Mouse (Mus musculus) yolk sac, embryonic 10.5 days (tissue): ENCODE measurements at regions not wholly inside any gene's neighbourhood (a gene's known extent, or its start where the extent isn't known, plus 50 kb on each side); places are given as distances from the start of the nearest gene placed in this dataset.

ENCODE experiments used
- DNase-seq: peaks from one replicate; pipeline ENCODE4 v3.0.0-alpha.2; 2017; ENCODE audit warnings: low spot score

DNA sequence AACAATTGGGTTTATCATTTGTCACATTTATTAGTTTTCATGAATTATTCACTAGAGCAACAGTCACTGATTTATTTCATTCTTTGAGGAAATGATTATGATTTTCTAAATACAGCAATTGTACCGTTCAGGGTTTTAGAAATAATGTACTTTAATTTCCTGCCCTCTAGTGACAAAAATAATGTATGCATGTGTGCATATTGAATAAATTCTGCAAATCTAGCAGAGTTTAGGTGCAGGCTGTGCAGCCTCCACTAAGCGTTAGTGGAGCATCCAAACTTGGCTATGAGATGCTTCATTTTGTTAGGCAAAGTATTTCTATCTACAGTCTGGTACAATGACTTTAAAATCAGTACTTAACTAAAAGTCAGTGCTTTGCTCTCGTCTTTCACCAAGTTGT is 642.1 kb upstream of the A830018L16Rik start:
- no peak for DNase-seq

- DNase-seq, result no peak
Measured at GRCm38 (mm10) chr1:10794074-10794783, 619.7 kb upstream of the A830018L16Rik start.

DNA sequence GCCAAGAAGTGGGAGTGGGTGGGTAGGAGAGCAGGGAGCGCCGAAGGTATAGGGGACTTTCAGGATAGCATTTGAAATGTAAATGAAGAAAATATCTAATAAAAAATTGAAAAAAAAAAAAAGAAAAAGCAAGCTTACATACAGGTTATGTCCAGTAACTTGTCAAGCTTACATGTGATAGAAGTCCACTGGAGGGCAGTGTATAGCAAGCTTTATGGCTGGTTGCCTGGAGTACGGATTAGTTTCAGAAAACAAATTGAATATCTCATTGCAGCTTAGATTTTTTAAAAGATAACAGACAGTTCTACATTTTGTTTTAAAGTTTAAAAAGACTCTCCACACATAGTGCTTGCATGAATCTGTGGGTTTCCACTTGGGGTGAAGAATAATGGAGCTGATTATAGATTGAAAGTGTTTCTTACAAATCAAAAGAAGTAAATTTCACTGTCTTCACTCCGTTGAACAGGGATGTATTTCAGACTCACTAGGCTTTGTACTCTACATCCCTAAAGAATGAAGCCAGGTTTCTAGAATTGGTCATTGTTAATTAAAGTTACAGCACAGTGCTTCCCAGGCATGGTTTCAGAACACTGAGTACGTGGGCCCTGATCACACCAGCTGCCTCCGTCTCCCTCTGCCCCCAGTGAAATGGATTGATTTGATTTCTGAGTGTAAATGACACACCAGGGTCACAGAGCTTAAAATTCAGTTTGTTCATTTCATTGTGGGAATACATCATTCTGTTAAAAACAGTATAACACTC is 578.1 kb upstream of the A830018L16Rik start:
- peak; percentile 6 for DNase-seq

GRCm38 (mm10) chr1:10837180-10837579 is 576.7 kb upstream of the A830018L16Rik start:
- no peak for DNase-seq

DNA sequence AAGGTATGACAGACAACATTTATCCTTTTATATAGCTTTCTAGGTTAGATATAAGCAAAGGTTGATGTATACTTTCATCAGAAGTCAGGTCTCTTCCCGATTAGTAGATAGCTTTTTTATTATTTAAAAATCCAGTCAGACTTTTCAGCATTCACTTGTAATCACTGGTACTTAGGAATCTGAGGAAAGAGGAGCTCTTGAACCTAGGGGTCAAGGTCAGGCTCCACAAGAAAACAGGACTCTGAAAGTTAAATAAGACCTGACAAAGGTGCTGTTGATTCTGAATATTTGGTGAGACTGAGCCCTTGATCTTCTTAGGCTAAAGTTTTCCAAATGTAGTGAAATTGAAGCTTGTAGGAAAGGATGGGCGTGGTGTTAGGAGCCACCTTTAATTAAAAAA is 561.0 kb upstream of the A830018L16Rik start:
- no peak for DNase-seq

- no peak for DNase-seq
Measured at GRCm38 (mm10) chr1:10854495-10854894, 559.4 kb upstream of the A830018L16Rik start.

DNA sequence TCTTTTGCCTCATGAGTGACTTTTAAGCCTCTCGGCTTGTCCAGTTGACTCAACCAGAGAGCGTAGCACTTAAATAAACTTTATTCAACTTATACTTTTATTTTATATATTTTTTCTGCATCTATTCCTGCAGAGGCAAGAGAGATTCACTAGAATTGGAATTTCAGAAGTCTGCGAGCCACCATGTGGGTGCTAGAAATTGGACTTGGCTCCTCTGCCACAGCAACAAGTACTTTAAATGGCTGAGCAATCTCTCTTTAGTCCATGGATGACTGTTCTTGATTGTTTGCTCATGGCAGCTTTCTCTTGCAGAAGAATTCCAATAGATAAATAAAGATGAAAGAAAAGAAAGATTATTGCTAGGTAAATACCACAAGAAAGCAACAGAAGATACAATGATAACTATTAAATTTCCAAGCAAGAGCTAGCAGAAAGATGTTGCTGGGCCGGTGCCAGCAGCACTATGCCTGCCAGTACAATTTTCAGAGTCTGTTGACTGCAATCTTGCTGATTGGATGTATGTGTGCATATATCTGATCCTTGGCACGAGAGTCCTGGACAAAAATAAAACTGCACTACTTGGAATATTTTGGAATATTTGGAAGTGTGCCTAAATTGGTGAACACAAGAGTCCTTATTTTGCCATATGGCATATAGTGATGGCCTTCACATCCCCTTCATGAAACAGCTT is 542.6 kb upstream of the A830018L16Rik start:
- no peak for DNase-seq

DNA sequence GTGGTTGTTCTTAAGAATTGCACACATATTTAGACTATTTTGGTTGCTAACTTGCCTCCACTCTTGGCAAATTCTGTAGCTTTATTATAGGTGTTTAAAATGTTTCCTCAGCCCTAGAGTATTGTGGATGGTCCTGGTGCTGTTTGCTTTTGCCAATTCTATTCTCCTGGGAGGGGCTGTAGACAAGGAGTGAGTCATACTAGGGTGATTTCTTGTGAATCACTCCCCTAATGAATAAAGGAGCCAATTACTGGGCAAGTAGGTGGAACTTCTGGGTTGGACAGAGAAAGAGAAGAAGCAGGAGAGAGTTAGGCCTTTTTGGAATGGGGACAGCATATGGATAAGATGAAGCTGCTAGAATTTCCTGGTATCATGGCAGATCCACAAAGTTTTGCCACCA is 541.6 kb upstream of the A830018L16Rik start:
- DNase-seq, result no peak

DNA sequence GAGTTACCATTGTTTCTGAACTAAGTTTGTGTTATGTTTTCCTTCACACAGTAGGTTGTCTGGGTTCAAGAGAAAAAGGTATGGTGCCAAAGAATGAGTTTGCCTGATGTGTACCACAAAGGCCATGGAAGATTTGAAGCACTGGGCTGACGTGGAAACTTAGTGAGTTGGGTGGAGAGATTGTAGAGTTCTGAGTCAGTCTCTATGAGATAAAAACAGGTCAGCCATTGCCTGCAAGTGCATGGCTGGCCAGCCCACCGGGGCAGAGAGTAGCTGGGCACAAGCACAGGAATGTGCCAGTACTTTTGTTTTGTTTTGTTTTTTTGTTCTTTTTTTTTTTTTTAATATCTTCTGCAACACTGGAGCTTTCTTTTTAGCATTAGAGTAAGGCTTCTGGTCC is 541.2 kb upstream of the A830018L16Rik start:
- DNase-seq, result no peak

DNA sequence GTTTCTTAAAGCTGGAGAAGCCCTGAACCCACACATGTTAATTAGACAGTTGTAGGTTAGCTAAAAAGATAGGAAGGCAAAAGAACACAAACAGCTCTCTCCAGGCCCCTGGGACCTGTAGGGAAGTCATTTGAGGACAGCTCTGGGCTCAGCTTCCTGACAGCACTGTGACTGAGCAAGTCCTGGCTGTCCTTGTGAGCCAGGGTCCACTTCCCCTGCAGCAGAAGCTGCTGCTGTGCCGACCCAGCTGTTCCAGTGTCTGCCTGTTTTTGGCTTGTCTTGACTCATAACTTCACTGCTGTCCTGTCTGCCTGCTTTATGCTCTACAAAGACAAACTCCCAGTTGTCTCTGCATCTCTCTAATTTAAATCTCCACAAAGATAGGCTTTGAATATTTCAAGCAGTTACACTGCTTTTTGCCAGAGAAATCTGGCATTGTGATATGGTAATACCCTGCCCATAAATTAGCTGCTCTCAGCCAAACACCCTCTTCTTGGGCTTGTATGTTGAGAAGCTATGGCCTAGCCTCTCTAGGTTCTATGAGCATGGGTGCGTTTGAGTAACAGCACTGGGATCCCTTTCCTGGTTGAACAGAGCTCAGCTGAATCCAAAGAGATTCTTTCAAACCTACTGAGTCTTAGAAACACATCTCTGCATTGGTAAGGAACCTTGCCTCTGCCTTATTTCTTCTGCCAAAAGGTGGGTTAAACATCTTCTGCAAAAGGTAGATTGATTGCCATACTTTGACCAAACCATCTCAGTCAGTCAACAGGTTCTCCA is 536.3 kb upstream of the A830018L16Rik start:
- DNase-seq, result no peak

- no peak for DNase-seq
Measured at GRCm38 (mm10) chr1:10878221-10878760, 535.6 kb upstream of the A830018L16Rik start.

DNA sequence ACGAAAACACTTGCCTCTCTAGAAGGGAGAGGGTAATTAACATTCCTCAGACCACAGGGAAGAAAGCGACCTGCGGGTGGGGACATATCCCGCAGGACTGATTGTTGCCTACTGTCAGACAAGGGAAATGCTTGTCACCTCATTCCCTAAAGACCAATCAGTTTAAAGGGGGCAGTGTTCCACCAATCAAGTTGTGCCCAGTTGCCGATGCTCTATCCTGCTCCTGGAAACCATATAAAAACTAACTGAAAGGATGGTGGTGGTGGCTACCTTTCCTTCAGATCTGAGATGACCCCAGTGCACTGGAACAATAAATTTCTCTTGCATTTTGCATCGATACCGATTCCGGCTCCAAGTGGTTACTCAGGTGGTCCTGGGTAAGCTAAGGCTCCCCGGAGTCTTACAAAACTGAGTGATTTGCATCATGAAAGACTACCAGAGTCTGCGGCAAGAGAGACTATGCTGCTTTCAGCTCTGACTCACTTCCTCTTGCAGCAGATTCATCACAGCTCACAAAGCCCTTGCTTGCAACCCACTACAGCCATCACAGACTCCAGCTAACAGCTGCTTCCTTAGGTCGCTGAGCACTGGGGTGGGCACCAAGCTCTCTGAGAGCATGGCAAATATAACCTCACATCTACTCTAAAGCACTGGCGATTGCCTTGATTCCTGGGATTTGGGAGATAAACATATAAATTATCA is 533.7 kb upstream of the A830018L16Rik start:
- DNase-seq, result no peak

- no peak for DNase-seq
Measured at GRCm38 (mm10) chr1:10898806-10899205, 515.1 kb upstream of the A830018L16Rik start.

DNA sequence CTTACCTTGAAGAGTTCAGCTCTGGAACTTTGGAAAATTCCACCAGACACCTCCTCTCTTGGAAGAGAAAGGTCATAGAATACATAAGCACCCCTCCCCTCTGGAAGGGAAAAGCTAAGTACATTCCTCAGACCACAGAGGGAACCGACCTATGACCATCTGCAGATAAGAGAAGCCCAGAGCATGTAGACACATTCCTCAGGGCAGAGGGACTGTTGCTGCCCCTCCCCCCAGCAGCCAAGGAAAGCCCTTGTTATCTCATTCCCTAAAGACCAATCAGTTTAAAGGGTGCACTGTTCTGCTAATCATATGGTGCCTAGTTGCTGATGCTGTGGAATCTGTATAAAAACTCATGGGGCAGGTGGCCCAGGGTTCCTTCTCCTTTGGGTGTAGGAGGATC is 511.2 kb upstream of the A830018L16Rik start:
- peak; percentile 83 for DNase-seq

DNA sequence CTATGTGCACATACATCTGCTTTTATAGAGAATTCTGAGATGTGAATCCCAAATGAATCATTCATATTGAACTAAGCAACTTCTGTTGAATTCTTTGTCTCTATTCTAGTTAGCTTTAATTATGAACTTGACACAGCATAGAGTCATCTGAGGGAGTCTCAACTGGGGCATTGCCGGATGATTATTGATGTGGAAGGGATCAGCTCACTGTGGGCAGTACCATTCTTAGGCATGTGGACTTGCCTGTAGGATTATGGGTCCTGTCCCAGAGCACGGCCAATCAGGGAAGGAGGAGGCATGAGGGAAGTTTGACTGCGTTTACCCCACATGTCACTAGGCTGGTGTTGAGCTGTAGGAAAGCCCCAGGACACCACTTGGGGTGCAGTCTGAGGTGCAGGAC is 493.9 kb upstream of the A830018L16Rik start:
- DNase-seq, result no peak

GRCm38 (mm10) chr1:10932378-10933077 is 481.4 kb upstream of the A830018L16Rik start:
- no peak for DNase-seq

GRCm38 (mm10) chr1:10933206-10933605 is 480.7 kb upstream of the A830018L16Rik start:
- no peak for DNase-seq

DNA sequence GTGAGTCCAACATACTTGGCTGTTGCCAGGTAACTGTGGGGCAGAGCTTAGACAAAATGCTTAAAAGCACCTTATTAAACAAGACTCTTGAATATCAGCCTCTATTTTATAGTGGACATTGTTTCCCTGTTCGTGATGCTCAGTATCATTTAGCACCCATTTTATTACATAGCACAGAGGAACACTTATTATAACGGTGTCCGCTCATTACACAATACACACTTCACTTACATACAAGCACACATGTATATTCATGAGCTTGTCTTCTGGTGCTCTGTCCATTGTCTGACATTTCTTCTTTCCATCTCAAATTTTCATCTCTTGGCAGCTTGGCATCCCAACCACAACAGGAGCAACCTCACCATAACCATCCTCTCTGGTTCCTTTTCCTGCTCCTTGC is 475.5 kb upstream of the A830018L16Rik start:
- DNase-seq, result no peak

GRCm38 (mm10) chr1:10940326-10940725 is 473.6 kb upstream of the A830018L16Rik start:
- DNase-seq, result no peak

- no peak for DNase-seq
Measured at GRCm38 (mm10) chr1:10942979-10943378, 470.9 kb upstream of the A830018L16Rik start.
